Mouse (Mus musculus): ENCODE data around the gene Gpr87. TPM values are rescaled to one million over a fixed set of nuclear protein-coding genes. Genes with fewer than 3 reads are reported as not detected.

The Gpr87 gene
- total RNA-seq (2021): not detected
- long read RNA-seq: 0 reads

- no peak for DNase-seq (ENCODE audit: low spot score in 2 of 2)
Observed at GRCm38 (mm10) chr3:59194938-59195337, at the start of gene Gpr87. Gene Gpr87 (minus strand): TSS chr3:59195104.

GRCm38 (mm10) chr3:59243384-59243783 is 48.5 kb upstream of the Gpr87 start:
- peak; percentile 77 to 86 for DNase-seq (ENCODE audit: low spot score in 2 of 2)

GRCm38 (mm10) chr3:59234878-59235277 is 40.0 kb upstream of the Gpr87 start:
- DNase-seq (ENCODE audit: low spot score in 2 of 2): no peak

- DNase-seq (ENCODE audit: low spot score in 2 of 2): peak; percentile 50 to 82
Observed at GRCm38 (mm10) chr3:59230912-59231311, 36.0 kb upstream of the Gpr87 start.

- no peak for DNase-seq (ENCODE audit: low spot score in 2 of 2)
Observed at GRCm38 (mm10) chr3:59228730-59229551, 34.0 kb upstream of the Gpr87 start.

GRCm38 (mm10) chr3:59227696-59228095 is 32.8 kb upstream of the Gpr87 start:
- DNase-seq (ENCODE audit: low spot score in 2 of 2): no peak

- no peak for DNase-seq (ENCODE audit: low spot score in 2 of 2)
Observed at GRCm38 (mm10) chr3:59225411-59225810, 30.5 kb upstream of the Gpr87 start.

- DNase-seq (ENCODE audit: low spot score in 2 of 2): no peak
Observed at GRCm38 (mm10) chr3:59222303-59222702, 27.4 kb upstream of the Gpr87 start.

GRCm38 (mm10) chr3:59219326-59219725 is 24.4 kb upstream of the Gpr87 start:
- DNase-seq (ENCODE audit: low spot score in 2 of 2): no peak

GRCm38 (mm10) chr3:59217211-59217610 is 22.3 kb upstream of the Gpr87 start:
- no peak for DNase-seq (ENCODE audit: low spot score in 2 of 2)

GRCm38 (mm10) chr3:59212404-59212803 is 17.5 kb upstream of the Gpr87 start:
- DNase-seq (ENCODE audit: low spot score in 2 of 2): no peak

- no peak for DNase-seq (ENCODE audit: low spot score in 2 of 2)
Observed at GRCm38 (mm10) chr3:59211784-59212183, 16.9 kb upstream of the Gpr87 start.

- DNase-seq (ENCODE audit: low spot score in 2 of 2): no peak
Observed at GRCm38 (mm10) chr3:59210727-59211126, 15.8 kb upstream of the Gpr87 start, which contains the start of gene P2ry13. Gene P2ry13 (minus strand): TSS chr3:59210882.

GRCm38 (mm10) chr3:59210089-59210488 is 15.2 kb upstream of the Gpr87 start:
- DNase-seq (ENCODE audit: low spot score in 2 of 2): no peak

GRCm38 (mm10) chr3:59208650-59209548 is 14.0 kb upstream of the Gpr87 start:
- DNase-seq (ENCODE audit: low spot score in 2 of 2): peak in 1 of 2 experiments; percentile 83

GRCm38 (mm10) chr3:59205941-59206340 is 11.0 kb upstream of the Gpr87 start:
- DNase-seq (ENCODE audit: low spot score in 2 of 2): no peak

GRCm38 (mm10) chr3:59204719-59205503 is 10.0 kb upstream of the Gpr87 start:
- DNase-seq (ENCODE audit: low spot score in 2 of 2): no peak

GRCm38 (mm10) chr3:59203802-59204520 is 9.1 kb upstream of the Gpr87 start:
- DNase-seq (ENCODE audit: low spot score in 2 of 2): no peak

- DNase-seq (ENCODE audit: low spot score in 2 of 2): no peak
Observed at GRCm38 (mm10) chr3:59197329-59197948, 2.5 kb upstream of the Gpr87 start.

- no peak for DNase-seq (ENCODE audit: low spot score in 2 of 2)
Observed at GRCm38 (mm10) chr3:59194099-59194498, 805 bp downstream of the Gpr87 start.

Data from layer of hippocampus, adult 18-20 months (tissue).